In genomic region chr13:34038056-34038432, GRCm38 (mm10) we compare ENCODE assay signal across 7 mouse cellular contexts. TPM values are rescaled to one million over a fixed set of nuclear protein-coding genes. Genes with fewer than 3 reads are reported as not detected.
DNase-seq lines count a peak whose midpoint lies in the region; ATAC-seq and TF ChIP-seq lines count a peak whose summit lies in the region.

No protein-coding gene starts in this region.

- H3K4me2 ChIP-seq in lung, embryonic 15.5 days, result peak overlapping the region; percentile 68
- H3K4me2 ChIP-seq in intestine, embryonic 14.5 days (ENCODE audit: low read length), result peak overlapping the region; percentile 82
- peak overlapping the region; percentile 94 for H3K4me2 ChIP-seq in myocyte (ENCODE audit: low read depth)

- no peak for TF ChIP-seq POLR2A in myocyte (IDR thresholded peaks at IDR 0.05; ENCODE audit: insufficient read length, low read depth)

- H3K4me3 ChIP-seq in lung, embryonic 15.5 days, result peak overlapping the region; percentile 75
- H3K4me3 ChIP-seq in embryonic facial prominence, embryonic 10.5 days, result peak overlapping the region; percentile 82
- peak overlapping the region; percentile 77 for H3K4me3 ChIP-seq in intestine, embryonic 14.5 days (ENCODE audit: low read depth, low read length)
- H3K4me3 ChIP-seq in myocyte, result peak overlapping the region; percentile 53

- DNase-seq in lung, postnatal 25 days (ENCODE audit: low spot score), result no peak
- no peak for DNase-seq in embryonic facial prominence, embryonic 10.5 days (ENCODE audit: low spot score)
- DNase-seq in intestine, embryonic 14.5 days (ENCODE audit: low spot score), result no peak
- no peak for DNase-seq in cerebellum, adult 11 months
- no peak for DNase-seq in layer of hippocampus, adult 8-10 months (ENCODE audit: low spot score in 2 of 2)

- no peak for ATAC-seq in lung, embryonic 15.5 days (ENCODE audit: borderline replicate concordance, extremely low read depth, low FRiP score, low TSS enrichment)
- ATAC-seq in intestine, embryonic 14.5 days (replicated peaks; ENCODE audit: low FRiP score, low TSS enrichment, low read depth), result no peak

- H3K27ac ChIP-seq in lung, embryonic 15.5 days, result peak overlapping the region; percentile 88
- peak overlapping the region; percentile 97 for H3K27ac ChIP-seq in embryonic facial prominence, embryonic 10.5 days (replicated peaks)
- peak overlapping the region; percentile 78 for H3K27ac ChIP-seq in intestine, embryonic 14.5 days (ENCODE audit: low read depth)

- WGBS in lung, embryonic 15.5 days, result 25% methylated on average over 5 of the region's 5 CpGs
- WGBS in embryonic facial prominence, embryonic 10.5 days, result 49% methylated on average over 5 of the region's 5 CpGs
- WGBS in intestine, embryonic 14.5 days, result 38% methylated on average over 5 of the region's 5 CpGs

- no peaks in the 10 kb centered on the region for H3K9me3 ChIP-seq in lung, embryonic 15.5 days
- no peaks in the 10 kb centered on the region for H3K9me3 ChIP-seq in embryonic facial prominence, embryonic 10.5 days
- H3K9me3 ChIP-seq in intestine, embryonic 14.5 days (ENCODE audit: control insufficient read depth, low read length), result no peaks in the 10 kb centered on the region

- H3ac ChIP-seq in myocyte (ENCODE audit: control insufficient read depth, insufficient read length), result peak overlapping the region; percentile 28

- peaks cover 16% of the 10 kb centered on the region for H3K4me1 ChIP-seq in lung, embryonic 15.5 days
- H3K4me1 ChIP-seq in embryonic facial prominence, embryonic 10.5 days, result peaks cover 25% of the 10 kb centered on the region
- H3K4me1 ChIP-seq in intestine, embryonic 14.5 days (replicated peaks; ENCODE audit: control insufficient read depth, insufficient read depth, low read length), result peaks cover 18% of the 10 kb centered on the region

- no peaks in the 10 kb centered on the region for H3K27me3 ChIP-seq in lung, embryonic 15.5 days
- H3K27me3 ChIP-seq in embryonic facial prominence, embryonic 10.5 days (replicated peaks; ENCODE audit: low read depth, poor library complexity, severe bottlenecking), result no peaks in the 10 kb centered on the region
- H3K27me3 ChIP-seq in intestine, embryonic 14.5 days (replicated peaks; ENCODE audit: control insufficient read depth, insufficient read depth, low read length), result no peaks in the 10 kb centered on the region
- no peaks in the 10 kb centered on the region for H3K27me3 ChIP-seq in myocyte (ENCODE audit: control insufficient read depth, insufficient read depth, insufficient read length)

- peak overlapping the region; percentile 86 for H3K9ac ChIP-seq in lung, embryonic 15.5 days
- H3K9ac ChIP-seq in intestine, embryonic 14.5 days (ENCODE audit: low read length), result peak overlapping the region; percentile 90

- peaks cover 16% of the 10 kb centered on the region for H3K36me3 ChIP-seq in lung, embryonic 15.5 days
- H3K36me3 ChIP-seq in embryonic facial prominence, embryonic 10.5 days (replicated peaks), result peaks cover 14% of the 10 kb centered on the region; the same call in 1 of the 2 replicates
- peaks cover 15% of the 10 kb centered on the region for H3K36me3 ChIP-seq in intestine, embryonic 14.5 days (ENCODE audit: control insufficient read depth, insufficient read depth, low read length)
- no peaks in the 10 kb centered on the region for H3K36me3 ChIP-seq in myocyte (ENCODE audit: control insufficient read depth, insufficient read depth)

- peaks cover 6% of the 10 kb centered on the region for H3K79me2 ChIP-seq in myocyte (ENCODE audit: control insufficient read depth, insufficient read depth)

TF ChIP-seq in myocyte, 11 proteins besides CTCF, POLR2A, EP300 and RAD21:
- TF ChIP-seq E2F4 (IDR thresholded peaks at IDR 0.05; ENCODE audit: insufficient read depth) (no peak), MYOG (IDR thresholded peaks at IDR 0.05; ENCODE audit: control insufficient read depth in 1 of 3, insufficient read depth in 1 of 3, insufficient read length in 2 of 3, low read depth in 2 of 3) (no peak), CEBPB (IDR thresholded peaks at IDR 0.05; ENCODE audit: insufficient read depth, poor library complexity, severe bottlenecking) (no peak), TCF12 (IDR thresholded peaks at IDR 0.05; ENCODE audit: insufficient read depth, poor library complexity, severe bottlenecking) (no peak), MYOD1 (IDR thresholded peaks at IDR 0.05; ENCODE audit: control insufficient read depth in 1 of 3, insufficient read length in 2 of 3, low read depth in 2 of 3) (no peak), POLR2AphosphoS2 (IDR thresholded peaks at IDR 0.05; ENCODE audit: insufficient read length, low read depth) (no peak), TCF3 (IDR thresholded peaks at IDR 0.05; ENCODE audit: insufficient read length, low read depth) (no peak), MAX (IDR thresholded peaks at IDR 0.05; ENCODE audit: low read depth) (no peak), USF1 (IDR thresholded peaks at IDR 0.05; ENCODE audit: low read depth) (no peak), REST (IDR thresholded peaks at IDR 0.05; ENCODE audit: insufficient read depth, insufficient read length) (no peak), SRF (IDR thresholded peaks at IDR 0.05; ENCODE audit: control insufficient read depth, insufficient read length, low read depth) (no peak)

RNA-seq across cellular contexts. Expression of gene Bphl, which starts 0.6 kb away (rescaled TPM):
- 57.3 and 59.0 TPM in 2 replicates for polyA plus RNA-seq in lung, embryonic 15.5 days (2015; fragmentation: Nextera tagmentation; extraction: Ambion mirVana)
- 31.6 and 32.3 TPM in 2 replicates for polyA plus RNA-seq in embryonic facial prominence, embryonic 10.5 days (2016; fragmentation: Nextera tagmentation; extraction: Ambion mirVana)
- 40.4 TPM in 2 replicates for polyA plus RNA-seq in intestine, embryonic 14.5 days (2014; fragmentation: Nextera tagmentation; extraction: Ambion mirVana)
- 27.7 TPM for polyA plus RNA-seq in myocyte (2012; fragmentation: generic; extraction: Trizol)
- total RNA-seq in layer of hippocampus, adult 8-10 months (2022), result 10 to 100 TPM; 43.5 to 64.1 (median 62.3) TPM

RNA-seq across cellular contexts. Expression of gene Serpinb6a, which starts 35.5 kb away (rescaled TPM):
- 60.2 and 66.6 TPM in 2 replicates for polyA plus RNA-seq in lung, embryonic 15.5 days (2015; fragmentation: Nextera tagmentation; extraction: Ambion mirVana)
- polyA plus RNA-seq in embryonic facial prominence, embryonic 10.5 days (2016; fragmentation: Nextera tagmentation; extraction: Ambion mirVana), result 31.1 and 36.2 TPM in 2 replicates
- 91.9 and 106 TPM in 2 replicates for polyA plus RNA-seq in intestine, embryonic 14.5 days (2014; fragmentation: Nextera tagmentation; extraction: Ambion mirVana)
- polyA plus RNA-seq in myocyte (2012; fragmentation: generic; extraction: Trizol), result 291 TPM
- 10 to 100 TPM; 44.1 to 52.0 (median 45.9) TPM for total RNA-seq in layer of hippocampus, adult 8-10 months (2022)

RNA-seq across cellular contexts. Expression of gene Ripk1, which starts 35.9 kb away (rescaled TPM):
- polyA plus RNA-seq in lung, embryonic 15.5 days (2015; fragmentation: Nextera tagmentation; extraction: Ambion mirVana), result 22.2 and 22.3 TPM in 2 replicates
- 7.4 and 8.6 TPM in 2 replicates for polyA plus RNA-seq in embryonic facial prominence, embryonic 10.5 days (2016; fragmentation: Nextera tagmentation; extraction: Ambion mirVana)
- polyA plus RNA-seq in intestine, embryonic 14.5 days (2014; fragmentation: Nextera tagmentation; extraction: Ambion mirVana), result 20.3 TPM in 2 replicates
- polyA plus RNA-seq in myocyte (2012; fragmentation: generic; extraction: Trizol), result 6.5 TPM
- 1 to 10 TPM; 6.8 to 8.9 (median 7.8) TPM for total RNA-seq in layer of hippocampus, adult 8-10 months (2022)

RNA-seq across cellular contexts. Expression of gene Tubb2a, which starts 39.8 kb away (rescaled TPM):
- 180 and 197 TPM in 2 replicates for polyA plus RNA-seq in lung, embryonic 15.5 days (2015; fragmentation: Nextera tagmentation; extraction: Ambion mirVana)
- polyA plus RNA-seq in embryonic facial prominence, embryonic 10.5 days (2016; fragmentation: Nextera tagmentation; extraction: Ambion mirVana), result 101 and 105 TPM in 2 replicates
- polyA plus RNA-seq in intestine, embryonic 14.5 days (2014; fragmentation: Nextera tagmentation; extraction: Ambion mirVana), result 200 and 219 TPM in 2 replicates
- polyA plus RNA-seq in myocyte (2012; fragmentation: generic; extraction: Trizol), result 550 TPM
- 100 to 1,000 TPM; 852 to 915 (median 907) TPM for total RNA-seq in layer of hippocampus, adult 8-10 months (2022)
